Mouse (Mus musculus): ENCODE measurements at regions not wholly inside any gene's neighbourhood (a gene's known extent, or its start where the extent isn't known, plus 50 kb on each side); places are given as distances from the start of the nearest gene placed in this dataset.

DNA sequence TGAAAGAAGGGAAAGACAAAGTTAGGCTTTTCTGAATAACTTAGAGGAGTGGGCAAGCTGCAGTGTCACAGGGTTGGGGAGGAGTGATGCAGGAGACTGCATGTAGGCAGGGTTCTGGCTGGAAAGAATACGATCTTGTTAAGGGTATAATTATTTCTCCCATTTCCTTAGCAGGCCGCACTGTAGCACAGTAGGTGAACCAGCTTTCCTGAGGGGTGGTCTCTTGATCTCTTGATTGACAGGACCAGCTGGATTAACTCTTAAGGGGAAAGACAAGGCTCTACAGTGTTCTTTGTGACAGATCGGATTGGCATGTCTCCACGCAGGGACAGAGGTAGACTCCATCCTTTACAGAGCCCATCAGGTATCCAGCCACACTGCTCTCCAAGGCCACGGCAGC lies 54.5 kb upstream of the Meis1 start:
- H3K27me3 ChIP-seq = no peaks in the 10 kb centered on the region
- no peak overlapping the region for H3K9ac ChIP-seq
- H3K36me3 ChIP-seq = no peaks in the 10 kb centered on the region
- H3K4me3 ChIP-seq (replicated peaks) = no peak overlapping the region
- no peak overlapping the region for H3K27ac ChIP-seq
- no peak for ATAC-seq (replicated peaks; ENCODE audit: low FRiP score)
- no peak overlapping the region for H3K4me2 ChIP-seq
- 78% methylated on average over 5 of the region's 5 CpGs for WGBS
- H3K4me1 ChIP-seq = no peaks in the 10 kb centered on the region
- no peaks in the 10 kb centered on the region for H3K9me3 ChIP-seq (replicated peaks)

DNA sequence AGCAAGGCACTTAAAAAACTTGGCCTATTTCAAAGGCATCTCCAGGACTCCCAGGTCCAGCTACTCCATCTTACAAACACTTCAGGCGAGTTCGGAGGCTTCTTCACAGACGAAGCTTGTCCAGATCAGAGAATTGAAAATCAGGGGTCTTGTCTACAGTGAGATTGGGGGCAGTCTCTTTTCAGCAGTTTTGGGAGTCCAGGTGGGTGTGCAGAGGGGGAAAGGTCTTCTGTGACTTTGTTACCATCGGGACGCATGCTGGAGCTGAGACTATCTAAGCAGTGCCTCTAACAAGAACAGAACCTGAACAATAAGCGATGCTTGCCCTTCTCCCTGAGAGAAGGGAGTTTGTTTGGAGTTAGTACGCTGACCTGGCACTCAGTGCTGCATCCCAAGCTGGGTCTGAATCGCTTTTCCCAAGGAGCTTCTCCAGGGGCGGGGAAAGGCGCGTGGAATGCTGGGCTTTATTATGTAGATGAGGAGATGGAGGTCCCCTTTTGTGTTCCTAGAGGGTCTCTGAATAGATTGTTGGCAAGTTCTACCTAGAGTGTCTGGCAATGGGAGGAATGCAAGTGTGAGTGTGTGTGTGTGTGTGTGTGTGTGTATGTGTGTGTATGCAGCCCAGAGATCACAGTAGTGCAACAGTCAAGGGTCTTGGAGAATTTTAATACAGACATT lies 55.2 kb upstream of the Meis1 start:
- Histone ChIP-seq H3K4me2 (no peak overlapping the region), H3K27me3 (no peaks in the 10 kb centered on the region), H3K27ac (no peak overlapping the region), H3K4me3 (replicated peaks) (no peak overlapping the region), H3K36me3 (no peaks in the 10 kb centered on the region), H3K4me1 (no peaks in the 10 kb centered on the region), H3K9ac (no peak overlapping the region), H3K9me3 (replicated peaks) (no peaks in the 10 kb centered on the region)
- ATAC-seq (replicated peaks; ENCODE audit: low FRiP score) = no peak
- WGBS = 63% methylated on average over 11 of the region's 11 CpGs

GRCm38 (mm10) chr11:19091101-19091857 lies 72.5 kb upstream of the Meis1 start:
- no peaks in the 10 kb centered on the region for H3K4me1 ChIP-seq
- no peak overlapping the region for H3K9ac ChIP-seq
- H3K9me3 ChIP-seq (replicated peaks) = no peaks in the 10 kb centered on the region
- ATAC-seq (replicated peaks; ENCODE audit: low FRiP score) = no peak
- H3K36me3 ChIP-seq = no peaks in the 10 kb centered on the region
- WGBS = 78% methylated on average over 15 of the region's 15 CpGs
- H3K4me3 ChIP-seq (replicated peaks) = no peak overlapping the region
- no peak overlapping the region for H3K27ac ChIP-seq
- no peaks in the 10 kb centered on the region for H3K27me3 ChIP-seq
- H3K4me2 ChIP-seq = no peak overlapping the region

- H3K27me3 ChIP-seq = no peaks in the 10 kb centered on the region
- H3K9ac ChIP-seq = no peak overlapping the region
- H3K4me3 ChIP-seq (replicated peaks) = no peak overlapping the region
- H3K4me1 ChIP-seq = no peaks in the 10 kb centered on the region
- 71% methylated on average over 9 of the region's 9 CpGs for WGBS
- no peak overlapping the region for H3K4me2 ChIP-seq
- ATAC-seq (replicated peaks; ENCODE audit: low FRiP score) = no peak
- H3K27ac ChIP-seq = no peak overlapping the region
- no peaks in the 10 kb centered on the region for H3K9me3 ChIP-seq (replicated peaks)
- no peaks in the 10 kb centered on the region for H3K36me3 ChIP-seq
These were observed 74.4 kb upstream of the Meis1 start for GRCm38 (mm10) chr11:19092967-19093745.

DNA sequence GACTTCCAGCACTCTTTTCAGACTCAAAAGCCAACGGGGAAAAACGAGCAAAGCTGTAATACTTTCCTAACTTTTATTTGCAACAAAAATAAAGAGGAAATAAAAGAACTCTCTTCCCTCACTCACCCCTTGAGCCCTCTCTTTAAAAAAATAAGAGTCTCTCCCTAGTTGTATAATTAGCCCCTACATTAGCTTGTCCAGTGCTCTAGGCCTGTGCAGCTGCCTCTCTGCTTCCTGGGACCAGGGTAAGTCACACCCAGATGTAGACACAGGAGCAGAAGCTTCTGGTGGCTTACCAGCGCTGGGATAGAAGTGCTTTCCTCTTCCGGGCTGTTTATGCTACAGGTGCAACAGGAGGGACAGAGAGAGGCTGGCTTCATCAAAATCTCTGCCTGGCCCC lies 75.0 kb upstream of the Meis1 start:
- ATAC-seq (replicated peaks; ENCODE audit: low FRiP score) = no peak
- 67% methylated on average over 4 of the region's 4 CpGs for whole genome bisulfite sequencing
- no peaks in the 10 kb centered on the region for H3K27me3 ChIP-seq
- H3K4me2 ChIP-seq = no peak overlapping the region
- no peaks in the 10 kb centered on the region for H3K36me3 ChIP-seq
- no peaks in the 10 kb centered on the region for H3K4me1 ChIP-seq
- no peak overlapping the region for H3K4me3 ChIP-seq (replicated peaks)
- H3K9ac ChIP-seq = no peak overlapping the region
- no peak overlapping the region for H3K27ac ChIP-seq
- no peaks in the 10 kb centered on the region for H3K9me3 ChIP-seq (replicated peaks)

- Histone ChIP-seq H3K27me3 (no peaks in the 10 kb centered on the region), H3K4me1 (no peaks in the 10 kb centered on the region), H3K27ac (no peak overlapping the region), H3K4me2 (no peak overlapping the region), H3K9ac (no peak overlapping the region), H3K9me3 (replicated peaks) (no peaks in the 10 kb centered on the region), H3K4me3 (replicated peaks) (no peak overlapping the region), H3K36me3 (no peaks in the 10 kb centered on the region)
- ATAC-seq (replicated peaks; ENCODE audit: low FRiP score) = no peak
- 83% methylated on average over 14 of the region's 14 CpGs for WGBS
These were observed 75.4 kb upstream of the Meis1 start for GRCm38 (mm10) chr11:19094183-19094582.

DNA sequence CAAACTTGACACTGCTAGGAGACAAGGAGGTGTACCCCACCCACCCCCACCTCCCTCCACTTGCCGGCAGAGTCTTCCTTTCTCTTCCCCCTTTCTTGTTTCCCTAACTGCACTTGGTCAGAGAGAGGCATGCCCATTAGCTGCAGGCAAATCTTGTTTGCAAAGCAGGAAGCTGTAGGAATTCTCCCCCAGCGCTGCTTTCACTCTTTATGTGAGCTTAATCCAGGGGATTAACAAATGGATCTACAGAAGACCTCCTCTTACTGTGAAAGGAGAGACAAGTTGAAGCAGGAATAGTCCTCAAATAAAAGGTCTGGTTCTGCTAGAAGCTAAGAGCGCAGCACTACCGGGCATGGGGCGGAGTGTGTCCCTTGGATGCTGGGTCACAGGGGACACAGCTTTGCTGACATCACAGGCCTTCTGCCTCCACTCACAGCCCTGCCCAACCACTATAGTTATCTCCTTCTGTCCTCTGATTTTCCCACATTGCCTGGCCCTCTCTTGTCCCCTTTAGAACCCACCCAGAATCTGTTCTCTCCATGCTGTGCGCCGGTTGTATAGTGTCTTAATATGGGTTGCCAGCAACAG lies 84.3 kb upstream of the Meis1 start:
- H3K4me3 ChIP-seq (replicated peaks) = no peak overlapping the region

DNA sequence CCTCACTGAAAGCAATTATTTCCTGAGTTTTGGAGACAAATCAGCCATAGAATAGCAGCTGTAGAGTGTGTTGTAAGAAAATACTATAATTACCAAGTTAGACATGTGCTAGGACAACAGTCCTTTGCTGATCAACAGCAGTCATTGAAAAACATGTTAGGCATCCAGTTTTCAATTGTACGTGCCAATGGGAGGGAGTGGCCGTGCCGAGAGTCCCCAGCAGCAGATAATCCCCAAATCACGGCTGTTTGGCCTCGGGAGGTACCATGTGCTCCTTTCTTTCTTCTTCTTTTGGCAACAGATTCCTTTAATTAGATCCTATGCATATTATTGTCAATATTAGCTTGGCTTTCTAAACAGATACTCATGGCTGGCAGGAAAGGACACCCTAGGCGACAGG lies 88.4 kb upstream of the Meis1 start:
- H3K9ac ChIP-seq = no peak overlapping the region
- H3K36me3 ChIP-seq = no peaks in the 10 kb centered on the region
- no peaks in the 10 kb centered on the region for H3K9me3 ChIP-seq (replicated peaks)
- H3K4me3 ChIP-seq (replicated peaks) = no peak overlapping the region
- H3K4me1 ChIP-seq = peaks cover 2% of the 10 kb centered on the region; the same call in 1 of the 2 replicates
- ATAC-seq (replicated peaks; ENCODE audit: low FRiP score) = no peak
- WGBS = 84% methylated on average over 6 of the region's 6 CpGs
- no peak overlapping the region for H3K4me2 ChIP-seq
- H3K27ac ChIP-seq = no peak overlapping the region
- no peaks in the 10 kb centered on the region for H3K27me3 ChIP-seq

More for the DNA sequence above, 84.3 kb upstream of the Meis1 start:
- Histone ChIP-seq H3K9ac (no peak overlapping the region), H3K9me3 (replicated peaks) (no peaks in the 10 kb centered on the region), H3K27ac (no peak overlapping the region), H3K27me3 (no peaks in the 10 kb centered on the region), H3K4me1 (no peaks in the 10 kb centered on the region), H3K4me2 (no peak overlapping the region), H3K36me3 (no peaks in the 10 kb centered on the region)
- ATAC-seq (replicated peaks; ENCODE audit: low FRiP score) = no peak
- WGBS = 53% methylated on average over 7 of the region's 7 CpGs

DNA sequence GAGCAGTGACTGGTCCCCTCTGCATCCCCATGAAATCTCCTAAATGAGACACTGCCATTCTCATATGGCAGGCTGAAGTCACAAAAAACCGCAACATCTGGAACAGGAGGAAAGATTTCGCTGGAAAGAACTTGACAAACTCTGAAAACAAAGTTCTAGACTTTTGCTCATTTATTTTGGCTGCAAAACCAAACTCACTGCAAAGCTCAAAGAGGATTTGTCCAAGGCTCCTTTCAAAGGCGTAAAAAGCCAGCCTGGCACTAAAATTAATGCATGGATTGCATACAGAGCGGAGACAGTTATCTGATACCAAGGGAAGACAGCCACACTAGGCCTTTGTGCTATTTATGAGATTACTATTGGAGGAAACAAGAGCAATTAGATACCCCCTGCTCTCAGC lies 90.3 kb upstream of the Meis1 start:
- H3K9ac ChIP-seq = no peak overlapping the region
- no peak overlapping the region for H3K4me2 ChIP-seq
- H3K9me3 ChIP-seq (replicated peaks) = no peaks in the 10 kb centered on the region
- no peak overlapping the region for H3K4me3 ChIP-seq (replicated peaks)
- no peak for ATAC-seq (replicated peaks; ENCODE audit: low FRiP score)
- no peaks in the 10 kb centered on the region for H3K36me3 ChIP-seq
- H3K27me3 ChIP-seq = no peaks in the 10 kb centered on the region
- H3K27ac ChIP-seq = no peak overlapping the region
- H3K4me1 ChIP-seq = peaks cover 3% of the 10 kb centered on the region; the same call in 1 of the 2 replicates
- WGBS = 62% methylated on average over 4 of the region's 4 CpGs

GRCm38 (mm10) chr11:19111916-19112575 lies 93.3 kb upstream of the Meis1 start:
- H3K4me3 ChIP-seq (replicated peaks) = no peak overlapping the region
- no peak for ATAC-seq (replicated peaks; ENCODE audit: low FRiP score)
- peaks cover 3% of the 10 kb centered on the region; the same call in 1 of the 2 replicates for H3K4me1 ChIP-seq
- H3K27ac ChIP-seq = no peak overlapping the region
- H3K27me3 ChIP-seq = no peaks in the 10 kb centered on the region
- no peaks in the 10 kb centered on the region for H3K9me3 ChIP-seq (replicated peaks)
- 44% methylated on average over 7 of the region's 7 CpGs for WGBS
- H3K9ac ChIP-seq = no peak overlapping the region
- H3K36me3 ChIP-seq = no peaks in the 10 kb centered on the region
- H3K4me2 ChIP-seq = no peak overlapping the region

GRCm38 (mm10) chr11:19117121-19117520 lies 98.3 kb upstream of the Meis1 start:
- Histone ChIP-seq H3K9ac (no peak overlapping the region), H3K36me3 (no peaks in the 10 kb centered on the region), H3K4me1 (peaks cover 16% of the 10 kb centered on the region), H3K27me3 (no peaks in the 10 kb centered on the region), H3K4me3 (replicated peaks) (no peak overlapping the region), H3K4me2 (no peak overlapping the region), H3K27ac (no peak overlapping the region), H3K9me3 (replicated peaks) (no peaks in the 10 kb centered on the region)
- no peak for ATAC-seq (replicated peaks; ENCODE audit: low FRiP score)
- WGBS = 47% methylated on average over 2 of the region's 2 CpGs
